Mouse (Mus musculus): Measurements from ENCODE around the gene Ifna14. TPM values are rescaled to one million over a fixed set of nuclear protein-coding genes. Genes with fewer than 3 reads are reported as not detected.
A peak's percentile ranks its signal among the peaks of the same experiment; 100 is the strongest.

Gene Ifna14
- total and polyA plus RNA-seq, 3 experiments, result not detected

DNA sequence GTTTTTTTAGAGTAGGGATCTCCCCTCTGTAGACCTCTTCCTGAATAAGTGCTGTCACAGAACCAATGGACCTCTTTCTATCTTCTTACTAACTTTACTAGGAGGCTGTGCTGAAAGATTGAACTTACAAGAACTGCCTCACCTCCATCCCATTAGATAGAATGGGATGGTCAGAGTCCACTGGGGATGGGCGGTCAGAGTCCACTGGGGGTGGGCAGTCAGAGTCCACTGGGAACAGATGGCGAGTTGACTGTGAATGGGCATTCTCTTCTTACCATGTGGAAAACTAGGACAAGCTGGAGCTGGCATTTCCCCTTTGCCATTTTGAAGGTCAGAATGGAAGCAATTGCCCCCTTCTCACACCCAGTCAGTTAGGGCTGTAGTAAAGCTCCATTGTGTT is 38.1 kb downstream of the Ifna14 start:
- Histone ChIP-seq H3K4me3 (no peak overlapping the region), H3K27me3 (ENCODE audit: control insufficient read depth, insufficient read depth, low read length) (no peaks in the 10 kb centered on the region), H3K79me2 (replicated peaks; ENCODE audit: control insufficient read depth, insufficient read depth, low read length) (no peaks in the 10 kb centered on the region), H3K36me3 (ENCODE audit: control insufficient read depth, insufficient read depth, low read length) (peaks cover 6% of the 10 kb centered on the region), H3K27ac (no peak overlapping the region), H3K4me1 (ENCODE audit: control insufficient read depth, insufficient read depth, low read length) (peaks cover 11% of the 10 kb centered on the region), H3K9ac (ENCODE audit: low read depth, low read length) (no peak overlapping the region)
- TF ChIP-seq EP300 (IDR thresholded peaks at IDR 0.05; ENCODE audit: insufficient read depth, low read depth, low read length) (no peak), POLR2A (IDR thresholded peaks at IDR 0.05; ENCODE audit: insufficient read depth, low read depth, low read length) (no peak), CTCF (IDR thresholded peaks at IDR 0.05) (no peak)
- intact Hi-C loops (cut with DNase I), result no loop called here
- WGBS, result 96% methylated on average over 2 of the region's 2 CpGs
- no peak for DNase-seq

DNA sequence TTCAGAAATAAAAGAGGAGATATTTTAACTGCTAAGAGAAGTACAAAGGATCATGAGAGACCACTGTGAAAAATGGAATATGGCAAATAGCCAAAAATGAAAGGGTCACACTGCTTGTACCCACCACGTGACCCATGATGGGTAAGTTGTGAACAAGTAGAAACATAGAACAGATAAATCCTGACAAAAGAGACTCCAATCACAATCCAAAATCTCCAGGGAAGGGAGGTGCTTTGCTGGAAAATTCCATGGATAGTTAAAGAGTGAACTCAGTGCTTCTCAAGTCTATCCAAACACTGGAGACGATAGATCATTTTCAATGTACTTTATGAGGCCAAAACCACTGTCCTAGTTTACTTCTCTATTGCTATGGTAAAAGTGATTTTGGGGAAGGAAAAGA is 40.7 kb downstream of the Ifna14 start:
- no peak for DNase-seq
- TF ChIP-seq POLR2A (IDR thresholded peaks at IDR 0.05; ENCODE audit: insufficient read depth, low read depth, low read length) (no peak), CTCF (IDR thresholded peaks at IDR 0.05) (no peak), EP300 (IDR thresholded peaks at IDR 0.05; ENCODE audit: insufficient read depth, low read depth, low read length) (no peak)
- Histone ChIP-seq H3K27me3 (ENCODE audit: control insufficient read depth, insufficient read depth, low read length) (no peaks in the 10 kb centered on the region), H3K9ac (ENCODE audit: low read depth, low read length) (no peak overlapping the region), H3K27ac (no peak overlapping the region), H3K4me3 (no peak overlapping the region), H3K79me2 (replicated peaks; ENCODE audit: control insufficient read depth, insufficient read depth, low read length) (no peaks in the 10 kb centered on the region), H3K36me3 (ENCODE audit: control insufficient read depth, insufficient read depth, low read length) (no peaks in the 10 kb centered on the region), H3K4me1 (ENCODE audit: control insufficient read depth, insufficient read depth, low read length) (no peaks in the 10 kb centered on the region)
- WGBS, result 48% methylated on average over 2 of the region's 2 CpGs
- intact Hi-C loops (cut with DNase I), result no loop called here

DNA sequence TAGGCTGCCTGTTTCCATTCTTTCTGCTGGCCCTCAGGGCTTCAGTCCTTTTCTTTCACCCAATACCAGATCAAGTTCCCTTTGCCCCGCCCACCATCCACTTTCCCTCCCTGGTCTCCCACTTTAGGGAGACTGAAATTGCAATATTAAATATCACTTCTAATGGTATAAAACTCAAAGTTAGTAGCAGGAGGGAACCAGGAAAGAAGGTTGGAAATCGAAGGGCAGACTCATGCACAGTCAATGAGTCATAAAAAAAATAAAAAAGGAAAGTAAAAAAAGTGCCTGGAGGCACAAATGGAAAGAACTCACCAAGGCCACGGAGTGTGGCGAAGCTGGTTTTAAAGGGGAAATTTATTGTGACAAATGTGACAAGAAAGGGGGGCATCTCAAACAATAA is 41.3 kb downstream of the Ifna14 start:
- Histone ChIP-seq H3K27me3 (ENCODE audit: control insufficient read depth, insufficient read depth, low read length) (no peaks in the 10 kb centered on the region), H3K79me2 (replicated peaks; ENCODE audit: control insufficient read depth, insufficient read depth, low read length) (no peaks in the 10 kb centered on the region), H3K4me1 (ENCODE audit: control insufficient read depth, insufficient read depth, low read length) (no peaks in the 10 kb centered on the region), H3K36me3 (ENCODE audit: control insufficient read depth, insufficient read depth, low read length) (no peaks in the 10 kb centered on the region), H3K4me3 (no peak overlapping the region), H3K27ac (no peak overlapping the region), H3K9ac (ENCODE audit: low read depth, low read length) (no peak overlapping the region)
- intact Hi-C loops (cut with DNase I), result no loop called here
- no peak for DNase-seq
- TF ChIP-seq POLR2A (IDR thresholded peaks at IDR 0.05; ENCODE audit: insufficient read depth, low read depth, low read length) (no peak), CTCF (IDR thresholded peaks at IDR 0.05) (no peak), EP300 (IDR thresholded peaks at IDR 0.05; ENCODE audit: insufficient read depth, low read depth, low read length) (no peak)
- WGBS, result 65% methylated on average over 4 of the region's 4 CpGs

DNA sequence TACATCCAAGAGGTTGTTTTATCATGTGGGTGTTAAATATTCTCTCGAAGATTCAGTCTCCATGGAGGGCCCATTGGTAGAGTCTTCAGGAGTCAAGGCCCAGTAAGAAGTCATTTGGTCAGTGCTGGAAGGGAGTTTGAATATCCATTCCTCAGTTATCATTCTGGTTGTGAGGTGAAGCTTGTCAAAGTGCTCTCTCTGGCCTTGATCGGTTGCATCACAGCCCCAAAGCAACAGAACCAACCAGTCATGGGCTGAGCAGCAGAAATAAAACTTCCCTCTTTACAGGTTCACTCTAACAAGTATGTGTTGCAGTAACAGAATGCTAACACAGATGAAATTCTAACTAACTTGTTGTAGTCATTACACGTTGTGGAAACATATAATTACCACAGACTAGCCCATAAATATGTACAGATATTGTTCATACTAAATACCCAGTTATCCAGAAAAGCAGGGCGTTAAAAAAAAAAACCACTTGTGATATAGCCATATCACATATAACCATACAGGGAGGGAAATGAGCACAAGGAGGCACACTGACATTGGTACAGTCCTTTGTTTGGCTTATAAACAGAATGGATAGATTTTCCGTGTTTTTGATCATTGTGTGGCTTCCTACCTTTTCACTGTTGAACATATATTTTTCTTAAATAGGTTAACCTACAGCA is 45.1 kb downstream of the Ifna14 start:
- no peaks in the 10 kb centered on the region for H3K79me2 ChIP-seq (replicated peaks; ENCODE audit: control insufficient read depth, insufficient read depth, low read length)
- intact Hi-C loops (cut with DNase I), result no loop called here
- WGBS, result 74% methylated on average over 5 of the region's 5 CpGs
- no peak overlapping the region for H3K4me3 ChIP-seq
- TF ChIP-seq POLR2A (IDR thresholded peaks at IDR 0.05; ENCODE audit: insufficient read depth, low read depth, low read length), result no peak
- no peak for TF ChIP-seq EP300 (IDR thresholded peaks at IDR 0.05; ENCODE audit: insufficient read depth, low read depth, low read length)
- no peak for TF ChIP-seq CTCF (IDR thresholded peaks at IDR 0.05)
- H3K4me1 ChIP-seq (ENCODE audit: control insufficient read depth, insufficient read depth, low read length), result no peaks in the 10 kb centered on the region
- DNase-seq, result no peak
- H3K9ac ChIP-seq (ENCODE audit: low read depth, low read length), result no peak overlapping the region
- H3K27ac ChIP-seq, result no peak overlapping the region
- H3K27me3 ChIP-seq (ENCODE audit: control insufficient read depth, insufficient read depth, low read length), result no peaks in the 10 kb centered on the region
- H3K36me3 ChIP-seq (ENCODE audit: control insufficient read depth, insufficient read depth, low read length), result no peaks in the 10 kb centered on the region

DNA sequence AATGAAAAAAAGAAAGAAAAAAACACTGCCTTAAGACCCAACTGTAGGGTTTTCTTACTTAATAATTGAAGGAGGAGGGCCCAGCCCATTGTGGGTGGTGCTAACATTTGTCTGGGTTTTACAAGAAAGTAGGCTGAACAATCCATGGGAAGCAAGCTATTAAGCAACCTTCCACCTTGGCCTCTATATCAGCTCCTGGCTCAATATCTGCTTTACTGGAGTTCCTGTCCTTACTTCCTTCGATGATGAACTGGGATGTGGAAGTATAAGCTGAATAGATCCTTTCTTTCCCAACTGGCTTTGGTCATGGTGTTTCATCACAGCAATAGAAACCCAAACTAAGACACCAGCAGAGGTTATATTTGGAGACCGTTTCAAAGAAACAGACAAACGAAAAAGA is 46.2 kb downstream of the Ifna14 start:
- intact Hi-C loops (cut with DNase I), result no loop called here
- Histone ChIP-seq H3K79me2 (replicated peaks; ENCODE audit: control insufficient read depth, insufficient read depth, low read length) (no peaks in the 10 kb centered on the region), H3K9ac (ENCODE audit: low read depth, low read length) (no peak overlapping the region), H3K4me3 (no peak overlapping the region), H3K36me3 (ENCODE audit: control insufficient read depth, insufficient read depth, low read length) (no peaks in the 10 kb centered on the region), H3K27me3 (ENCODE audit: control insufficient read depth, insufficient read depth, low read length) (no peaks in the 10 kb centered on the region), H3K4me1 (ENCODE audit: control insufficient read depth, insufficient read depth, low read length) (no peaks in the 10 kb centered on the region), H3K27ac (no peak overlapping the region)
- TF ChIP-seq POLR2A (IDR thresholded peaks at IDR 0.05; ENCODE audit: insufficient read depth, low read depth, low read length), result no peak
- no peak for TF ChIP-seq CTCF (IDR thresholded peaks at IDR 0.05)
- TF ChIP-seq EP300 (IDR thresholded peaks at IDR 0.05; ENCODE audit: insufficient read depth, low read depth, low read length), result no peak
- WGBS, result 61% methylated on average over 3 of the region's 3 CpGs
- no peak for DNase-seq

DNA sequence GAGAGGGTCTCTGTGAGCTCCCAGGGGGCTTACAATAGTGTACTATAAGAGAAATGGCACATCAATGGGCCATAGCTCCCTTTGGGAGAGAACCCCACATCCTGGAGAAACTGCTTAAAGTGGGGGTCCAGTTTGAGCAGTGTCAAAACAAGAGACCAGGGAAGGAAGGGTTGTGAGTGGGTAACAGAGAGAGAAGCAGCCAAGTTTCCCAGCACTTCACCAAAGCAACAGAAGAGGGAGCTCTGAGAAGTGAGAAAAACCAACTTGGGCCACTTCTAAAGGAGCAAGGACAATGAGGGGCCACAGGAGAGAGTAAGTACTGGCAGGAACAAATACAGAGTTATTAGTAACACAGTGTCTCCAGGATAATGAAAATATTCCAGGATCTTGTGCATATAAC is 48.4 kb downstream of the Ifna14 start:
- Histone ChIP-seq H3K27me3 (ENCODE audit: control insufficient read depth, insufficient read depth, low read length) (no peaks in the 10 kb centered on the region), H3K36me3 (ENCODE audit: control insufficient read depth, insufficient read depth, low read length) (no peaks in the 10 kb centered on the region), H3K9ac (ENCODE audit: low read depth, low read length) (no peak overlapping the region), H3K27ac (no peak overlapping the region), H3K79me2 (replicated peaks; ENCODE audit: control insufficient read depth, insufficient read depth, low read length) (no peaks in the 10 kb centered on the region), H3K4me3 (no peak overlapping the region), H3K4me1 (ENCODE audit: control insufficient read depth, insufficient read depth, low read length) (no peaks in the 10 kb centered on the region)
- TF ChIP-seq POLR2A (IDR thresholded peaks at IDR 0.05; ENCODE audit: insufficient read depth, low read depth, low read length), result no peak
- peak; percentile 81 for TF ChIP-seq CTCF (IDR thresholded peaks at IDR 0.05)
- no peak for TF ChIP-seq EP300 (IDR thresholded peaks at IDR 0.05; ENCODE audit: insufficient read depth, low read depth, low read length)
- DNase-seq, result peak; percentile 19 to 48
- intact Hi-C loops (cut with DNase I), result loop anchor here (1.0 kb wide), 1 partner anchor 20 kb away; no protein-coding TSS in a partner anchor
